Mouse (Mus musculus) heart, embryonic 13.5 days (tissue): Measurements from ENCODE around the gene Olfr1233. TPM values are rescaled to one million over a fixed set of nuclear protein-coding genes. Genes with fewer than 3 reads are reported as not detected.

ENCODE experiments used
- ATAC-seq: fragments of 200-750 bp; cut with Nextera tagmentation; 2 replicates; pipeline ENCODE4 v1.8.0; 2017; ENCODE audit warnings: moderate TSS enrichment; ENCODE audit not compliant: insufficient number of reproducible peaks, low FRiP score, low TSS enrichment; ENCODE audit errors: extremely low read depth
- H3K27ac ChIP-seq: fragments of 300-500 bp; sonication (generic); replicated peaks from 2 replicates; pipeline ENCODE4 v1.5.1; 2015; ENCODE audit warnings: moderate library complexity, mild to moderate bottlenecking, inconsistent platforms
- H3K27me3 ChIP-seq: fragments of 300-500 bp; sonication (generic); replicated peaks from 2 replicates; pipeline ENCODE4 v1.6.1; 2015; ENCODE audit warnings: mild to moderate bottlenecking, inconsistent platforms
- H3K36me3 ChIP-seq: fragments of 300-500 bp; sonication (generic); 2 replicates; pipeline ENCODE4 v1.6.1; 2015; ENCODE audit warnings: mild to moderate bottlenecking, inconsistent platforms
- H3K4me1 ChIP-seq: fragments of 300-500 bp; sonication (generic); 2 replicates; pipeline ENCODE4 v1.6.1; 2015; ENCODE audit warnings: inconsistent platforms
- H3K4me2 ChIP-seq: fragments of 300-500 bp; sonication (generic); 2 replicates; pipeline ENCODE4 v1.6.1; 2015; ENCODE audit warnings: inconsistent platforms, mild to moderate bottlenecking, moderate library complexity
- H3K4me3 ChIP-seq: fragments of 300-500 bp; sonication (generic); 2 replicates; pipeline ENCODE4 v1.5.1; 2015; ENCODE audit warnings: moderate library complexity, mild to moderate bottlenecking, inconsistent platforms
- H3K9ac ChIP-seq: fragments of 300-500 bp; sonication (generic); 2 replicates; pipeline ENCODE4 v1.6.1; 2015; ENCODE audit warnings: inconsistent platforms, mild to moderate bottlenecking, moderate library complexity
- H3K9me3 ChIP-seq: fragments of 300-500 bp; sonication (generic); 2 replicates; pipeline ENCODE4 v1.6.1; 2016; ENCODE audit warnings: inconsistent platforms
- WGBS: fragments of 180-500 bp; shearing (Covaris S2); methylation state at CpG from one replicate; pipeline ENCODE4 v1.1.7; 2015; ENCODE audit warnings: mixed read lengths; 5-methylcytosine and 5-hydroxymethylcytosine counted together
- polyA plus RNA-seq: library from polyadenylated mRNA; unstranded; fragments of >200 nt; fragmentation: Nextera tagmentation; extraction: Ambion mirVana; gene quantifications from 2 replicates; pipeline ENCODE4 v1.2.1, GENCODE M21; 2015

The Olfr1233 gene
- polyA plus RNA-seq, result not detected in 2 replicates

GRCm38 (mm10) chr2:89342298-89342697 lies at the start of gene Olfr1233:
TSS of gene Olfr1233 (minus strand) at chr2:89342398.
- no peaks in the 10 kb centered on the region for H3K9me3 ChIP-seq
- no peak within 1 kb of the TSS for H3K9ac ChIP-seq
- no peak within 1 kb of the TSS for H3K4me3 ChIP-seq
- no peak within 1 kb of the TSS for H3K4me2 ChIP-seq
- no peaks in the 10 kb centered on the region for H3K36me3 ChIP-seq
- no peaks in the 10 kb centered on the region for H3K4me1 ChIP-seq
- H3K27ac ChIP-seq, result no peak within 1 kb of the TSS
- H3K27me3 ChIP-seq, result no peaks in the 10 kb centered on the region
- ATAC-seq, result no peak

GRCm38 (mm10) chr2:89364765-89365164 lies 22.6 kb upstream of the Olfr1233 start, which contains the start of gene Olfr1234:
TSS of gene Olfr1234 (minus strand) at chr2:89364865.
- Histone ChIP-seq H3K9me3 (no peaks in the 10 kb centered on the region), H3K4me2 (no peak within 1 kb of the TSS), H3K4me1 (no peaks in the 10 kb centered on the region), H3K27me3 (no peaks in the 10 kb centered on the region), H3K9ac (no peak within 1 kb of the TSS), H3K27ac (no peak within 1 kb of the TSS), H3K4me3 (no peak within 1 kb of the TSS), H3K36me3 (no peaks in the 10 kb centered on the region)
- WGBS, result 81% methylated on average over 4 of the region's 4 CpGs
- no peak for ATAC-seq

- H3K9me3 ChIP-seq, result no peaks in the 10 kb centered on the region
- H3K4me1 ChIP-seq, result no peaks in the 10 kb centered on the region
- H3K4me3 ChIP-seq, result no peak within 1 kb of the TSS
- H3K4me2 ChIP-seq, result no peak within 1 kb of the TSS
- no peaks in the 10 kb centered on the region for H3K36me3 ChIP-seq
- H3K27ac ChIP-seq, result no peak within 1 kb of the TSS
- H3K9ac ChIP-seq, result no peak within 1 kb of the TSS
- ATAC-seq, result no peak
- H3K27me3 ChIP-seq, result no peaks in the 10 kb centered on the region
These were observed 12.6 kb downstream of the Olfr1233 start, which contains the start of gene Olfr1232 for GRCm38 (mm10) chr2:89329575-89329974. TSS of gene Olfr1232 (minus strand) at chr2:89329675.

- no peaks in the 10 kb centered on the region for H3K4me1 ChIP-seq
- H3K27ac ChIP-seq, result no peak within 1 kb of the TSS
- H3K4me2 ChIP-seq, result no peak within 1 kb of the TSS
- H3K4me3 ChIP-seq, result no peak within 1 kb of the TSS
- 59% methylated on average over 2 of the region's 2 CpGs for WGBS
- H3K9ac ChIP-seq, result no peak within 1 kb of the TSS
- no peaks in the 10 kb centered on the region for H3K27me3 ChIP-seq
- no peaks in the 10 kb centered on the region for H3K36me3 ChIP-seq
- H3K9me3 ChIP-seq, result no peaks in the 10 kb centered on the region
- no peak for ATAC-seq
These were observed 35.2 kb downstream of the Olfr1233 start, which contains the start of gene Olfr1231 for GRCm38 (mm10) chr2:89306974-89307373. TSS of gene Olfr1231 (minus strand) at chr2:89307074.

GRCm38 (mm10) chr2:89297168-89297567 lies 45.0 kb downstream of the Olfr1233 start, which contains the start of gene Olfr1230:
TSS of gene Olfr1230 (minus strand) at chr2:89297268.
- Histone ChIP-seq H3K9me3 (no peaks in the 10 kb centered on the region), H3K27me3 (no peaks in the 10 kb centered on the region), H3K36me3 (no peaks in the 10 kb centered on the region), H3K4me2 (no peak within 1 kb of the TSS), H3K4me3 (no peak within 1 kb of the TSS), H3K9ac (no peak within 1 kb of the TSS), H3K27ac (no peak within 1 kb of the TSS), H3K4me1 (no peaks in the 10 kb centered on the region)
- WGBS, result 72% methylated on average over 1 of the region's 1 CpGs
- no peak for ATAC-seq

- H3K4me2 ChIP-seq, result no peak within 1 kb of the TSS
- H3K9ac ChIP-seq, result no peak within 1 kb of the TSS
- H3K4me1 ChIP-seq, result no peaks in the 10 kb centered on the region
- WGBS, result 76% methylated on average over 2 of the region's 2 CpGs
- no peak for ATAC-seq
- no peaks in the 10 kb centered on the region for H3K36me3 ChIP-seq
- no peaks in the 10 kb centered on the region for H3K9me3 ChIP-seq
- no peak within 1 kb of the TSS for H3K4me3 ChIP-seq
- H3K27ac ChIP-seq, result no peak within 1 kb of the TSS
- H3K27me3 ChIP-seq, result no peaks in the 10 kb centered on the region
These were observed 54.3 kb downstream of the Olfr1233 start, which contains the start of gene Olfr1229 for GRCm38 (mm10) chr2:89287914-89288313. TSS of gene Olfr1229 (minus strand) at chr2:89288014.

Other genes with a start within 250 kb of the Olfr1233 start
- gene Olfr1220, start 235.6 kb downstream of the Olfr1233 start, polyA plus RNA-seq, result not detected in 2 replicates
- gene Olfr1221, start 225.1 kb downstream of the Olfr1233 start, polyA plus RNA-seq, result not detected in 2 replicates
- gene Olfr1222, start 209.3 kb downstream of the Olfr1233 start, polyA plus RNA-seq, result not detected in 2 replicates
- not detected in 2 replicates for gene Olfr1223, start 190.8 kb downstream of the Olfr1233 start, polyA plus RNA-seq
- not detected in 2 replicates for gene Olfr1224-ps1, start 178.3 kb downstream of the Olfr1233 start, polyA plus RNA-seq
- not detected in 2 replicates for gene Olfr1225, start 167.7 kb downstream of the Olfr1233 start, polyA plus RNA-seq
- not detected in 2 replicates for gene Olfr1226, start 142.3 kb downstream of the Olfr1233 start, polyA plus RNA-seq
- not detected in 2 replicates for gene Olfr1228, start 88.3 kb downstream of the Olfr1233 start, polyA plus RNA-seq
- not detected in 2 replicates for gene Olfr1229, start 54.4 kb downstream of the Olfr1233 start, polyA plus RNA-seq
- gene Olfr1230, start 45.1 kb downstream of the Olfr1233 start, polyA plus RNA-seq, result not detected in 2 replicates
- gene Olfr1231, start 35.3 kb downstream of the Olfr1233 start, polyA plus RNA-seq, result not detected in 2 replicates
- not detected in 2 replicates for gene Olfr1232, start 12.7 kb downstream of the Olfr1233 start, polyA plus RNA-seq
- gene Olfr1234, start 22.5 kb upstream of the Olfr1233 start, polyA plus RNA-seq, result not detected in 2 replicates
- gene Olfr1238, start 67.3 kb upstream of the Olfr1233 start, polyA plus RNA-seq, result not detected in 2 replicates
- gene Olfr1239, start 78.0 kb upstream of the Olfr1233 start, polyA plus RNA-seq, result not detected in 2 replicates
- gene Olfr1240, start 100.6 kb upstream of the Olfr1233 start, polyA plus RNA-seq, result not detected in 2 replicates
- not detected in 2 replicates for gene Olfr1241, start 144.7 kb upstream of the Olfr1233 start, polyA plus RNA-seq
- not detected in 2 replicates for gene Olfr1242, start 155.9 kb upstream of the Olfr1233 start, polyA plus RNA-seq
- gene Olfr1243, start 189.1 kb upstream of the Olfr1233 start, polyA plus RNA-seq, result not detected in 2 replicates
- not detected in 2 replicates for gene Olfr1245, start 236.0 kb upstream of the Olfr1233 start, polyA plus RNA-seq